Mouse (Mus musculus): ENCODE measurements around the gene Il9r. TPM values are rescaled to one million over a fixed set of nuclear protein-coding genes. Genes with fewer than 3 reads are reported as not detected.

The Il9r gene
- total and polyA plus RNA-seq, 2 experiments from 2014 or later = not detected

DNA sequence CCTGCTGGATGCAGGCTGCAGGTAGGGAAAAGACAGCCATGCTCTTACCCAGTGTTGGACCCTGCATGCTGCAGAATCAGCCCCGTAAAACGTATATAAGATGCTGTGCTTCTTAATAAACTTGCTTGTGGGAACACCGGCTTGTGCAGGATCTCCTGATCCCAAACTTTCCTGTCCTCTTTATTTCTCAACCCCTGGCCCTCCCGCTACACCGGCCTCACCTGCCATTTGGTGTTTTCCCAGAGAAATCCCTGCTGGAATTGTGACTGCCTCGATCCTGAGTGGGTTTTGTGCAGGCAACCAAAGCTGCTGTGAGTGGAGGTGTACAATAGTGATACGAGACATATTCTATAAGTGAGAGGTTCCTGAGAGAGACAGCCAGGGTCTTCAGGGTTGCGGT, 15.6 kb downstream of the Il9r start:
- Histone ChIP-seq H3K27me3 (ENCODE audit: insufficient read depth, low read length) (no peaks in the 10 kb centered on the region), H3K27ac (no peak overlapping the region), H3K4me3 (ENCODE audit: low read length) (no peak overlapping the region), H3K36me3 (ENCODE audit: insufficient read depth, low read length) (no peaks in the 10 kb centered on the region), H3K4me1 (ENCODE audit: insufficient read depth, low read length) (no peaks in the 10 kb centered on the region), H3K9ac (replicated peaks; ENCODE audit: low read length) (no peak overlapping the region), H3K4me2 (ENCODE audit: low read depth, low read length) (no peak overlapping the region), H3K9me3 (ENCODE audit: low read length) (no peaks in the 10 kb centered on the region)
- 90% methylated on average over 8 of the region's 8 CpGs for WGBS
- no peak for TF ChIP-seq CTCF (IDR thresholded peaks at IDR 0.05; ENCODE audit: low read depth)
- ATAC-seq = no peak
- no peak for DNase-seq (ENCODE audit: low spot score)

- DNase-seq (ENCODE audit: low spot score) (peak; percentile 94), ATAC-seq (peak; percentile 81)
- WGBS = 40% methylated on average over 25 of the region's 25 CpGs
- peak; percentile 91 for TF ChIP-seq CTCF (IDR thresholded peaks at IDR 0.05; ENCODE audit: low read depth)
- Histone ChIP-seq H3K27me3 (ENCODE audit: insufficient read depth, low read length) (no peaks in the 10 kb centered on the region), H3K36me3 (ENCODE audit: insufficient read depth, low read length) (no peaks in the 10 kb centered on the region), H3K9me3 (ENCODE audit: low read length) (no peaks in the 10 kb centered on the region), H3K27ac (no peak overlapping the region), H3K9ac (replicated peaks; ENCODE audit: low read length) (no peak overlapping the region), H3K4me1 (ENCODE audit: insufficient read depth, low read length) (no peaks in the 10 kb centered on the region), H3K4me3 (ENCODE audit: low read length) (no peak overlapping the region), H3K4me2 (ENCODE audit: low read depth, low read length) (0 out of 2 replicates have a peak overlapping the region, but pooled peaks have one; percentile 27)
Observed at GRCm38 (mm10) chr11:32181973-32182868, 17.9 kb downstream of the Il9r start.

DNA sequence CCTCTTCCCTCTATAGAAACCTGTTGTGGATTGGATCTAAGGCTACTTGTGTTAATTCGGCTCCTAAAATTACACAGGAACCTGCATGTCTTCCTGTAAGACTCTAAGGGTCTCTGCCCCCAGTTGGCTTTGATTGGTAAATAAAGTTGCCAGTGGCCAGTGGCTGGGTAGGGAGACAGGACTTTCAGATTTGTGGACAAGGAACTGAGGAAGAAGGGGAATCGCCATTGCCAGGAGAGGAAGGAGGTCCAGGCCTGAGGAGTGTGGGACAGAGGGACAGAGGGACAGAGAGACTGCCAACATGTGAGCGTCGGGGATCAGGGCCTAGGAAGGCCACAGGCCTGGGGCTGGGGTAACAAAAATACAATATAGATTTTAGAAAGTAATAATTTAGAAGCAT, 18.8 kb downstream of the Il9r start:
- 79% methylated on average over 4 of the region's 4 CpGs for WGBS
- H3K4me3 ChIP-seq (ENCODE audit: low read length) = no peak overlapping the region
- no peak overlapping the region for H3K27ac ChIP-seq
- no peak overlapping the region for H3K9ac ChIP-seq (replicated peaks; ENCODE audit: low read length)
- H3K4me2 ChIP-seq (ENCODE audit: low read depth, low read length) = no peak overlapping the region
- no peak for ATAC-seq
- H3K36me3 ChIP-seq (ENCODE audit: insufficient read depth, low read length) = no peaks in the 10 kb centered on the region
- no peak for TF ChIP-seq CTCF (IDR thresholded peaks at IDR 0.05; ENCODE audit: low read depth)
- DNase-seq (ENCODE audit: low spot score) = no peak
- H3K9me3 ChIP-seq (ENCODE audit: low read length) = no peaks in the 10 kb centered on the region
- no peaks in the 10 kb centered on the region for H3K4me1 ChIP-seq (ENCODE audit: insufficient read depth, low read length)
- no peaks in the 10 kb centered on the region for H3K27me3 ChIP-seq (ENCODE audit: insufficient read depth, low read length)

GRCm38 (mm10) chr11:32178506-32178905, 21.6 kb downstream of the Il9r start:
- no peak for TF ChIP-seq CTCF (IDR thresholded peaks at IDR 0.05; ENCODE audit: low read depth)
- DNase-seq (ENCODE audit: low spot score) (no peak), ATAC-seq (no peak)
- H3K27me3 ChIP-seq (ENCODE audit: insufficient read depth, low read length) = no peaks in the 10 kb centered on the region
- H3K4me1 ChIP-seq (ENCODE audit: insufficient read depth, low read length) = no peaks in the 10 kb centered on the region
- H3K4me2 ChIP-seq (ENCODE audit: low read depth, low read length) = no peak overlapping the region
- H3K9ac ChIP-seq (replicated peaks; ENCODE audit: low read length) = no peak overlapping the region
- H3K4me3 ChIP-seq (ENCODE audit: low read length) = no peak overlapping the region
- H3K27ac ChIP-seq = no peak overlapping the region
- WGBS = 91% methylated on average over 1 of the region's 1 CpGs
- no peaks in the 10 kb centered on the region for H3K36me3 ChIP-seq (ENCODE audit: insufficient read depth, low read length)
- H3K9me3 ChIP-seq (ENCODE audit: low read length) = no peaks in the 10 kb centered on the region

GRCm38 (mm10) chr11:32166683-32167082, 33.4 kb downstream of the Il9r start:
- H3K9ac ChIP-seq (replicated peaks; ENCODE audit: low read length) = no peak overlapping the region
- no peaks in the 10 kb centered on the region for H3K9me3 ChIP-seq (ENCODE audit: low read length)
- no peak for TF ChIP-seq CTCF (IDR thresholded peaks at IDR 0.05; ENCODE audit: low read depth)
- ATAC-seq (no peak), DNase-seq (ENCODE audit: low spot score) (no peak)
- WGBS = 80% methylated on average over 4 of the region's 4 CpGs
- H3K4me2 ChIP-seq (ENCODE audit: low read depth, low read length) = no peak overlapping the region
- H3K27ac ChIP-seq = no peak overlapping the region
- H3K36me3 ChIP-seq (ENCODE audit: insufficient read depth, low read length) = no peaks in the 10 kb centered on the region
- no peak overlapping the region for H3K4me3 ChIP-seq (ENCODE audit: low read length)
- peaks cover 2% of the 10 kb centered on the region; the same call in 1 of the 2 replicates for H3K4me1 ChIP-seq (ENCODE audit: insufficient read depth, low read length)
- H3K27me3 ChIP-seq (ENCODE audit: insufficient read depth, low read length) = no peaks in the 10 kb centered on the region

- peaks cover 5% of the 10 kb centered on the region; the same call in 1 of the 2 replicates for H3K4me1 ChIP-seq (ENCODE audit: insufficient read depth, low read length)
- 12% methylated on average over 28 of the region's 28 CpGs for WGBS
Observed at GRCm38 (mm10) chr11:32161922-32162804, 37.9 kb downstream of the Il9r start.

More at GRCm38 (mm10) chr11:32161922-32162804, 37.9 kb downstream of the Il9r start:
- DNase-seq (ENCODE audit: low spot score) (peak; percentile 91), ATAC-seq (peak; percentile 93)
- Histone ChIP-seq H3K9ac (replicated peaks; ENCODE audit: low read length) (peak overlapping the region; percentile 46), H3K27me3 (ENCODE audit: insufficient read depth, low read length) (no peaks in the 10 kb centered on the region), H3K4me3 (ENCODE audit: low read length) (peak overlapping the region; percentile 19), H3K4me2 (ENCODE audit: low read depth, low read length) (peak overlapping the region; percentile 58), H3K27ac (peak overlapping the region; percentile 86), H3K36me3 (ENCODE audit: insufficient read depth, low read length) (no peaks in the 10 kb centered on the region), H3K9me3 (ENCODE audit: low read length) (no peaks in the 10 kb centered on the region)
- TF ChIP-seq CTCF (IDR thresholded peaks at IDR 0.05; ENCODE audit: low read depth) = peak; percentile 100
